Mouse (Mus musculus) testis, postnatal 14 days (tissue): ENCODE data around the gene Snx29.
"Not testable (repeated sequence)": the region's sequence is repeated elsewhere in the genome, so short reads cannot be mapped to it uniquely, and the experiment has no call there.

Experiments
- DNase-seq: peaks from one replicate; pipeline ENCODE4 v3.0.0; 2021; ENCODE audit warnings: low spot score

The Snx29 gene

GRCm38 (mm10) chr16:11322409-11323323 is at the start of gene Snx29:
Gene Snx29 (plus strand): TSS chr16:11322908.
- peak; percentile 91 for DNase-seq

GRCm38 (mm10) chr16:11276888-11277287 is 45.8 kb upstream of the Snx29 start:
- DNase-seq, result no peak

- no peak for DNase-seq
These were observed 43.9 kb upstream of the Snx29 start for GRCm38 (mm10) chr16:11278778-11279177.

GRCm38 (mm10) chr16:11282655-11283232 is 40.0 kb upstream of the Snx29 start:
- DNase-seq, result no peak

- DNase-seq, result no peak
These were observed 37.8 kb upstream of the Snx29 start for GRCm38 (mm10) chr16:11284881-11285280.

- no peak for DNase-seq
These were observed 36.8 kb upstream of the Snx29 start for GRCm38 (mm10) chr16:11285949-11286348.

GRCm38 (mm10) chr16:11288873-11289272 is 33.8 kb upstream of the Snx29 start:
- DNase-seq, result not testable (repeated sequence)

GRCm38 (mm10) chr16:11295583-11295982 is 27.1 kb upstream of the Snx29 start:
- not testable (repeated sequence) for DNase-seq

- DNase-seq, result not testable (repeated sequence)
These were observed 25.0 kb upstream of the Snx29 start for GRCm38 (mm10) chr16:11297700-11298099.

- no peak for DNase-seq
These were observed 19.0 kb upstream of the Snx29 start for GRCm38 (mm10) chr16:11303741-11304140.

- DNase-seq, result no peak
These were observed 17.2 kb upstream of the Snx29 start for GRCm38 (mm10) chr16:11305531-11305930.

- no peak for DNase-seq
These were observed 9.2 kb upstream of the Snx29 start, which contains the start of gene Tnfrsf17 for GRCm38 (mm10) chr16:11313512-11313911. Gene Tnfrsf17 (plus strand): TSS chr16:11313812.

- no peak for DNase-seq
These were observed 6.9 kb upstream of the Snx29 start for GRCm38 (mm10) chr16:11315786-11316320.

GRCm38 (mm10) chr16:11316748-11317147 is 6.0 kb upstream of the Snx29 start:
- DNase-seq, result no peak

GRCm38 (mm10) chr16:11317324-11317723 is 5.4 kb upstream of the Snx29 start:
- no peak for DNase-seq

- no peak for DNase-seq
These were observed 780 bp downstream of the Snx29 start for GRCm38 (mm10) chr16:11323324-11324051.

GRCm38 (mm10) chr16:11330081-11330800 is 7.5 kb downstream of the Snx29 start:
- no peak for DNase-seq

- no peak for DNase-seq
These were observed 8.3 kb downstream of the Snx29 start for GRCm38 (mm10) chr16:11331030-11331429.

GRCm38 (mm10) chr16:11343292-11343815 is 20.6 kb downstream of the Snx29 start:
- DNase-seq, result no peak

GRCm38 (mm10) chr16:11351903-11352302 is 29.2 kb downstream of the Snx29 start:
- no peak for DNase-seq

- no peak for DNase-seq
These were observed 36.5 kb downstream of the Snx29 start for GRCm38 (mm10) chr16:11359173-11359572.
